Mouse (Mus musculus): Measurements from ENCODE around the gene Ctsd.

DNA sequence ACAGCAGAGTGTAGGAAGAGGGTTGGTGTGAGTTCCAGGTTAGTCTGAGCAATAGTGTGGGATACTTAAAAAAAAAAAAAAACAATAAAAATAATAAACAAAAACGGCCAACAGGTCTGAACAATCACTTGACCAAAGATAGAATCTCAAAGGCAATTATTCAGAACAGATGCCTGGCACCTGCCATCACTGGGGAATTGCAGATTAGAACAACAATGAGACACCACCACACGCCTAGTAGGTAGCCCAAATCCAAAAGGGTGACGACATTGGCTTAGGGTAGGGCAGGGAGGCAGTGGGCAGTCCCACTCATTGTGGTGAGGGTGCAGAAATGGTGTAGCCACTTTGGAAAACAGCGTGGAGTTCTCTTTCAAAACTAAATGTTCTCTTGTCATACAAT is 3.8 kb upstream of the Ctsd start:
- no peak for TF ChIP-seq USF1 (IDR thresholded peaks at IDR 0.05; ENCODE audit: low read depth)
- no peak for TF ChIP-seq FOSL1 (IDR thresholded peaks at IDR 0.05; ENCODE audit: insufficient read depth, low read length, poor library complexity, severe bottlenecking)
- TF ChIP-seq CTCF (IDR thresholded peaks at IDR 0.05; ENCODE audit: control insufficient read depth, insufficient read depth, insufficient read length) = no peak
- no peak for TF ChIP-seq MAX (IDR thresholded peaks at IDR 0.05)
